Mouse (Mus musculus) ES-Bruce4 (cell line): ENCODE data around the gene Fkbp3.

Source experiments
- CTCF ChIP-seq: IDR thresholded peaks from one replicate; pipeline ENCODE4 v1.8.1; 2011; ENCODE audit warnings: low read depth, low read length
- EP300 ChIP-seq: IDR thresholded peaks from 2 replicates; pipeline ENCODE4 v1.6.1; 2011; ENCODE audit warnings: low read depth, low read length; ENCODE audit not compliant: insufficient read depth

DNA sequence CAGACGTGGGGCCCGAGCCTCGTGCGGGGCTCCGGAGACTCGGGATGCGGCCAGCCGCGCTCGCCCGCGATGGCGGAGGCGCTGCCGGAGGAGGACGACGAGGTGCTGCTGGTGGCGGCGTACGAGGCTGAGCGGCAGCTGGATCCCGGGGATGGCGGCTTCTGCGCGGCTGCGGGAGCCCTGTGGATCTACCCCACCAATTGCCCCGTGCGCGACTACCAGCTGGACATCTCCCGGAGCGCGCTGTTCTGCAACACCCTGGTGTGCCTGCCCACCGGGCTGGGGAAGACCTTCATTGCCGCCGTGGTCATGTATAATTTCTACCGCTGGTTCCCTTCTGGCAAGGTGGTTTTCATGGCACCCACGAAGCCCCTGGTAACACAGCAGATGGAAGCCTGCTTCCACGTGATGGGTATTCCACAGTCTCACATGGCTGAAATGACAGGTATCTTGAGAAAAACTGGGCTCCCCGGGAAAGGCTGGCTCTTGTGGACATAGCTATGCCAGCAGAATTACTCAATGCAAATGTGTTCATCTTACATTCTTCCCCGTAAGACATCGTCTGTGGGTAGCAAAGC, 2.0 kb upstream of the Fkbp3 start:
- no peak for TF ChIP-seq CTCF
- no peak for TF ChIP-seq EP300
